Mouse (Mus musculus) mouse trophoblast stem cell (cell line): ENCODE data around the gene Prpf40a.

Experiments used
- in situ Hi-C, 2 experiments: fragments of 300-500 bp; cut with MseI, MboI; formaldehyde crosslinking; loops; 2 replicates in 1 of 2; 3 replicates in 1 of 2; pipeline ENCODE4 v1.15.1; 2025

Prpf40a gene

DNA sequence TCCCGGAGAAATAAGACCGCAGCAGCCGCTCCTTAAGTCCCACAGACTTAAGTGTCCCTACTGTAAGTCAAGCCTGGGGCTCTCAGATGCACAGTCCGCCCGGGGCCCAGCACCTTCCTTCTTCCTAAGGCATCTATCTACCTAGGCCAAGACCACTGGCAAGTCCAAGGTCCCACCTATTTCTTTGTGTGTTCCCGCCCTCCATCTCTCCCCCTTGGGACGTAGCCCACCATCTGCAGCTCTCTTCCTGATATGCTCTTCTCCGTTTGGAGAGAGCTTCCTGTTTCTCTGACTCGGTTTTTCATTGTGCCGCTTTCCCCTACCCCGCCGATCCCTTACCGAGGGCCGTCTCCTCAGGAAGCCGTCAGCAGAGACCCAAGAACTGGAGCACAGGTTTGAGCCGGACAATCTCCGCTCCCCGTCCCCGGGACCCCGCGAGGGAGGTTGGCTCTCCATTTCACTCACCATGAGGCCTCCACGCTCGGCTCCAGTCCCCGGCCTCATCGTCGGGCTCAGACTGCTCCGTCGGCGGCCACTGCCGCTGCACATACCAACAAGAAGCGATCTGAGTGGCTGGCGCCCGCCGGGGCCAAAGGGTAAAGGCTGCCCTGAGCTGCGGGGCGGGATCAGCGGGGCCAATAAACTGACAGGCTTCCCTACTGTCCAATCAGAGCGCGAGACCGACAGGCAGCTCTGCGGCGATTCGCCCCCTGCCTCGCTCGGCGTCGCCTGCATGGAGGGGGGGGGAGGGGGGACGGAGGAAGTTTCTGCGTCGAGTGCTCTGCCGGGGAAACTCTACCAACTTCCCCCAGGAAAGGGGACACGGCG lies at the start of gene Prpf40a:
TSS of gene Prpf40a (minus strand) at position 601 of the 828 bp plus-strand sequence.
- in situ Hi-C loops: no loop called here

DNA sequence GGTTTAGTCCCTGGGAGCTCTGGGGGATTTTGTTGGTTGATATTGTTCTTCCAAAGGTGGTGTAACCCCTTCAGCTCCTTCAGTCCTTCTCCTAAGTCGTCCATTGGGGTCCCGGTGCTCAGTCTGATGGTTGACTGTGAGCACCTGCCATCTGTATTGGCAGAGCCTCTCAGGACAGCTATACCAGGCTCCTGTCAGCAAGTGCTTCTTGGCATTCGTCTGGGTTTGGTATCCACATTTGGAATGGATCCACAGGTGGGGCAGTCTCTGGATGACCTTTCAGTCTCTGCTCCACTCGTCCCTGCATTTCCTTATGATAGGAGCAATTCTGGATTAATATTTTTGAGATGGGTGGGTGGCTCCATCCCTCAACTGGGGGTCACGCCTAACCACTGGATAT lies 31.2 kb upstream of the Prpf40a start:
- in situ Hi-C loops: no loop called here

DNA sequence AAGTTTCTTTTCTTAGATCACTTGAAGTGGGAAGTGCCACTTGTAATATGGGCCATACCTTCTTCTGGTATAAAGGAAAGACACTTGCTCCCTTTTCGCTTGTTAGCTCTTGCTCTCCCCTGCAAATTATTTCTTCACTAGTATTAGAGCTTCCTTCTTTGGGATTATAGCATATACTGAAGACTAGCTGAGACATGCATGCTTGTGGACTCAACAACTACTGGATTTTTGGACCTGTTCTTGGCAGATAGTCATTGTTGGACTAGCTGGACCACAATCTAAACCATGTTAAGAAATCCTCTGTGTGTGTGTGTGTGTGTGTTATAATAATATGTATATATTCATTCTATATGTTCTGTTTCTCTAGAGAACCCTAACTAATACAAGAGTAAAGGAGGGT lies 22.4 kb upstream of the Prpf40a start:
- in situ Hi-C loops: no loop called here

DNA sequence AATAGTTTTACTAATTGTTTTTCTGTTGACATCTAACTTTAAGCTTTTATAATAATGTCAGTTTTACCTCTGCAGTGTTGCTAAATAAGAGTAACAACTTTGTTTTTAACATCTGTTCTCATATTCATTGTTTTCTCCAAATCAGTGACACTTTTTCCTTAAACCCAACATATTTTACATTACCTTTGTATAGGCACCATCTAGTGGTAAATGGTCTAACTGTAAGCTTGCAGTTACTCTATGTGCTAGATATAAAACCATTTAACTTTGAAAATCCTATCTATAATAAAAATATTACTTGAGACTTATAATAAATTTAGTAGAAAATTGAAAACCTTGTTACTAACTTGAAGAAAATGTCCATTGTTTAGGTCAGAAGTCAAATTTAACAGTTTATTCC lies 15.7 kb upstream of the Prpf40a start:
- in situ Hi-C loops: no loop called here

DNA sequence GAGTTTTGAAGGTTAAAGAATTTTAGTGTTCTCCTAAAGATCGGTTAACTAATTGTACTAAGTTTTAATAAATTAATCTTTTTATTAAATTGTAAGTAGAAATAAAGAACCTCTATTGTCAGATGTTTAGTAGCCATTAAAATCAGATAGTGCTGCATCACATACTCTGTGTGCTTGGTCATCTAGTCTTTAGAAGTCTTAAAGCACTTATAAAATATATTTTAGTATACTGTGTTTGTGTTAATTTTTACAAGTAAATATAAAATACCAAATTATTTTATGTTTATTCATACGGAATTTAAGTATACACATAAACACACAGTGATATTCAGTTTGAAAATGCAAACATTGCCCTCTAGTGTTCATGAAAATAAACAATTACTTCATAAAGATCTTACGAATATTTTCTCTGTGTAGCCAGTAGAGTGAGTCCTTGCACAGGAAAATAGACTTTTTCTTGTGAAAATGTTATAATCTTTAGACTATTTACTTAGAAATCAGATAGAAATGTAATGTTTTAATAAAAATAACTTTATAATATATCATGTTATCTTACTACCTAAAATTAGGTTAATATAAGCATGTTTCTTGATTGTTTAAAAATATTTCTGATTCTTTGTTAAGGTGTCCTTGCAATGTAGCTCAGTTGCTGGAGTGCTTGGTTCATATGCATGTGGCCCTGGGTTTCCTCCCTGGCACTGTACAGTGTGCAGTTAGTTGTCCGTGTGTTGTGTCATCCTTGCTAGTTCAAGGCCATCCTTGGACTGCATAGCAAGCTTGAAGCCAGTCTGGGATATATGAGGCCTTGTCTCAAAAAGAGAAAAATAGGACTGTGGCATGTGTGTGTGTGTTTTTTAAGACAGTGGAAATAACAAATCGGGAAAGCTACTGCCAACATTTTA lies 13.5 kb upstream of the Prpf40a start:
- in situ Hi-C loops: no loop called here

DNA sequence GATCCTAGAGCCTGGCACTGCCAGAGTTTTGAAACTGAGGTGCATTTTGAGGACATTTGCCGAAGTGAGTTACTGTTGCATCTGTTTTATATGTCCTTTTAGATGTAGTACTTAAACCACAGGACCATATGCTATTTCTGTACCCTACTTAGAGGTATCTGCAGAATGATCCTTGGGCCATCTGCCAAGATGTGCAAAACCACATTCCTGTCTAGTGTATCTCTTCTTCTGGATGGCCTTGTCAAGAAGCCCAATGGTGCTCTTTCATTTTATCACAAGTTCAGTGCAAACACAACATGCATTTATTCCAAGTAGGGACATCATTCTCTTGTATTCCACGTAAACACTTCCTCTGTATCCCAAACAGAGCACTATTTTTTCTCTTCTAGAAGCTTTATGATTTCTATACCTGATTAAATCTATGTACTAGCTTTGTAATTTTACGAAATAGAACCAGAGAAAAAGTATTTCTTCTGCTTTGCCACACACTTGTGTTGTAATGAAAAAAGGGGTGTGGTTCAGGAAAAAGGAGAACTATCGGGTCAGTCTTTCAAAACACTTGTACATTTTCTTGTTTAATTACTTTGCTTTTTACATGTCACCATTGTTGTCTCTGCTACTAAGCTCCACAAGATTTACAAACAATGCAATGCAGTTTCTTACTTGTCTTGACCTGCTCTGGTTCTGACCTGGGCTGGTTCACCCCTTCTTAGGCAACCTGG lies 9.2 kb upstream of the Prpf40a start:
- in situ Hi-C loops: no loop called here

DNA sequence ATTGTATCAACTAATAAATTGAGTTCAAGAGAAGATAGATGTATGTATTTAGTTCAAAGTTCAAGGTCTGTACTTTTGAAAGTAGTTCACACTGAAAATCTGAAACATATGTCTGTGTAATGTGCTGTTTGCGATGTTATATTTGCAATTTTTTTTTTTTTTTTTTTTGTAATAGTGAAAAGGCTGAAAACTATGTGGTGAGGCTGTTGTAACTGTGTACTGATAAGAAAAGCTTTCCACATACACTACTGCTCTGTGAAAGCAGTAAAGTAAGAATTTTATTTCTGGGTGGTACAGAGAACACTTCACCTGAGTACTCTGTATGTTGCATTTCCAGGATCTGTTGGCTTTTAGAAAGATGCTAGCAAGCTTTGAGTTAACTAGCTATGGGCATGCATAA lies 8.1 kb upstream of the Prpf40a start:
- in situ Hi-C loops: no loop called here

DNA sequence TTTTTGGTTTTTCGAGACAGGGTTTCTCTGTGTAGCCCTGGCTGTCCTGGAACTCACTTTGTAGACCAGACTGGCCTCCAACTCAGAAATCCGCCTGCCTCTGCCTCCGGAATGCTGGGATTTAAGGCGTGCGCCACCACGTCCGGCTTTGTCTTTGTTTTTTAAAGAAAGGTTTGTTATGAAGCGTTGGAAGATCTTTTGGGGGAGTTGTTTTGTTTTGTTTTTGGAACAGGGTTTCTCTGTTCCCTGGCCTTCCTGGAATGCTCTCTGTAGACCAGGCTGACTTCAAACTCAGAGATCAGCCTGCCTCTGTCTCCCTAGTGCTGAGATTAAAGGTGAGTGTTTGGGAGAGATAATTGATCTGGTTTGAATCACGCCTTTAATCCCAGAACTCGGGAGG lies 5.3 kb upstream of the Prpf40a start:
- in situ Hi-C loops: no loop called here

DNA sequence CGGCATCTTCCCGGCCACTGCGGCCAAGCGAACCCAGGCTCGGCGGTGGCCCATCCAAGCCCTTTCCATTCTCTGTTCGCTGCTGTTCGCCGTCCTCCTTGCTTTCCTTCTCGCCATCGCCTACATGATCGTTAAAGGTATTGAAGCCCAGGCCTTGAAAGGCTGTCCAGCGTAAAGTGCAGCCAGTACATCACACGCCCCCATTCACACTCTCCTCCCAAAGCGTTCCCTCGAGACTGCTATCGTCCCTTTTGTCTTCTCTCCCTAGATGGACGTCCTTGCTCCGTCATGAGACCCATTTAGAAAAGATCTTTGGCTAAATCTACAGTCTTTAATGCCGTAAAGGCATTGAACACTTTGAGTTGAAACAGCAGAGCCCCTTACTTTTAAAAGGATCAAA lies 1.3 kb upstream of the Prpf40a start:
- in situ Hi-C loops: no loop called here

DNA sequence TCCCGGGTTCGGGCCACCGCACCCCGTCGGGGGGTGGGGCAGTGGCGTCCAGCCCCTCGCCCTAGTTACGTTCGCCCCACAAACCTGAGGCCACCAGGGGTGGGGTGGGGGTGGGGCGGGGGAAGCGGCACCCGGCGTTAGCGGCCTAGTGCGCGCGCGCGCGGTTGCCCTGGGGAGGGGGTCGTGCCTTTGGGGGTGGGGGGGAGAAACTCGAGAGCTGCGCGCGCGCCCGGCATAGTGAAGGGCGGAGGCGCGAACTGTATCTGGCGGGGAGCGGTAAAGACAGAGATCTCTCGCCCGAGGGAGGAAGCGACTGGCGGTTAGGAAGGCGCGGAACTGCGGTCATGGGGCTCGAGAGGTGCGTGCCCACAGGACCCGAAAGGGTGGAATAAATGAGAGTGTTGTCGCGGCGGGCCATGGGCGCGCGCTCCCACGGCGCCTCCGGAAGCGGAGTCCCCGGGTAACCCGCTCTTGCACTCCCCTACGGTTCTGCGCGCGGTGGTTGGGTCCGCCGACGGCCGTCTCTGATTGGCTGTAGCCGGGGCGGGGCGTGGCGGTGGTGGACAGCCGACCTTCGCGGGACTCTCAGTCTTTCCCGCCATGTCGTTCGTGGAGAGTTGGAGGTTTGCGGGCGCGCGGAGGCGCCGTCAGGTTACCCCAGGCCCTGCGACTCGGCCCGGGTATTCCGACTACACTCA lies 588 bp upstream of the Prpf40a start, which contains the start of gene Arl6ip6:
TSS of gene Arl6ip6 (plus strand) at position 204 of the 698 bp plus-strand sequence.
- in situ Hi-C loops: no loop called here

DNA sequence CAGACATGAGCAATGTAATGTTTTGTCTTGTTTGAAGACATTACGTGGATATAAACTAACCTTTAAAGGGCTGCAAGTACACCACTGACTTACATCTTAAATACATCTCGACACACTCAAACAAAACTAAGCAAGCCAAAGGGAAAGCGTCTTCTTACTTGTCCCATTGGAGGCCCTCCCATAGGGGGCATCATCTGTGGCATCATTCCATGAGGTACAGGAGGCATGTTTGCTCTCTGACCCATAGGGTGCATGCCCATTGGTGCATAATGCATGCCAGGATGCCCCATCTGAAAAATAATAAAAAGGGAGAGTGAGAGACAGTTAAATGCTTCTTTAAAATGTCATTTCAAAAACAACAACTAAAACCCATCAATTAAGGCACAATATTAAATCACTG lies 1.3 kb downstream of the Prpf40a start:
- in situ Hi-C loops: no loop called here

DNA sequence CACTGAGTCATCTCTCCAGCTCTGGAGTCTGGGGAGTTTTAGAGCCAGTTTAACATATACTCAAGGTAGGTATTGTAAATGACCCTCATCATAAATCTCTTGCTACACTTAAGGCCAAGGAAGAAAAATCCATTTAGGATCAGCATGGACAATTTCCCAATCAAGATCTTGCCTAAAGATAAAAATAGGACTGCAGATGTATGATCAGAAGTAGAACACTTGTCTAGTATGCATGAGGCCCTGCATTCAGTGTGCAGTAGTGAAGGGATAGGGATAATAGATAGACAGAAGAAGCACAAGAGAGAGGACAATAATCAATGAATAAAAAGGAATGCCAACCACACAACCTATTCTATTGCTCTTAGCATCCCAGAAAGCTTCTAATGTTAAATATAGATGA lies 11.2 kb downstream of the Prpf40a start:
- in situ Hi-C loops: no loop called here

DNA sequence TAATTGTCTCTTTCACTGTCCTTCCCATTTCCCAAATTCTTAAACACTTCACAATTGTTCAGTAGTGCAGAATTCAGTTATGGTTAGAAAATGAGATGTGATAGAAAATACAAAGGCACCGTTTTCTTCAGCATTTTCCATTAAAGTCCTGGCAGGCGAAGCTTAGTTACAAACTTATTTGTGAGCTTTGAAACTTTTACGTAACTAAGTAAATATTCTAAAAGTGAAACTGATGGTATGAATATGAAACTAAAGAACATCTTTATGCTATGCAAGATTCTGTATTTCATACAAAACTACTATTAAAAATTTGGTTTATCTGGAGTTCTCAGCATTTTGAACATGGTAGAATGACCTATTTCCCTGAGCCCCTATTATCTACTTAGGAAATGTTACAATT lies 12.1 kb downstream of the Prpf40a start:
- in situ Hi-C loops: no loop called here

DNA sequence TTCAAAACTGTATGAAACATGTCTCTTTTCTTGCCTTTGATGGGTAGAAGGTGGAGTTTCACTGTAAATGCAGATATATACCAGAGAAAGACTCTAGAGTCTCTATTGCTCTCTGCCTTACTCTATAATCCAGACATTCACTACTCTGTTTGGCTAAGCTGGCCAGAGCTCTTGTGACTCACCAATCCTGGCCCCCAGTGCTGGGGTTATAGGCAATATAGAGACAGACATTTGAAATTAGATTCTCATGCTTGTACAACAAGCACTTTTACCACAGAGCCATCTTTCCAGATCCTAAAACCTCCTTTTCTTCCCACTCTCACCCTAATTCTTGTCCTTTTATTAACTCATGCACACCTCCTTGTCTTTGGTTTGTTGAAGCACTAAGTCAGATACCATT lies 17.1 kb downstream of the Prpf40a start:
- in situ Hi-C loops: loop anchor here in 1 of 2 experiments (25.0 kb wide), 1 partner anchor 1087 kb away; no protein-coding TSS in a partner anchor

DNA sequence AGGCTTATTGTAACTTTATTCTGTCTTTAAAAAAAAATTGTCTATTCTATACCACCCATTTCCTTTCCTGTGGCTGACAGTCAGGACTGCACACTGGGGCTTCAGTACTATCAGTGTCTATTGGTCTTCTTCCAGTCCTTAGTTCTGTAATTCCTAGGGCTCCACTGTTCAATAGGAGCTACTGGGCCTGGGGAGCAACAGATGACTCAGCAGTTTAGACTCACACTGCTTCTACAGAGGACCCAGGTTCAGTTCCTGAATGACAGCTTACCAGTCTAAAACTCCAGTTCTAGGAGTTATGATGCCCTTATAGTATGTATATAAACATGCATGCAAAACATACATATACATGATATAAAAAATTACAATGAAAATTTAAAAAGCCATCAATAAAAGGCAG lies 44.2 kb downstream of the Prpf40a start:
- in situ Hi-C loops: no loop called here

DNA sequence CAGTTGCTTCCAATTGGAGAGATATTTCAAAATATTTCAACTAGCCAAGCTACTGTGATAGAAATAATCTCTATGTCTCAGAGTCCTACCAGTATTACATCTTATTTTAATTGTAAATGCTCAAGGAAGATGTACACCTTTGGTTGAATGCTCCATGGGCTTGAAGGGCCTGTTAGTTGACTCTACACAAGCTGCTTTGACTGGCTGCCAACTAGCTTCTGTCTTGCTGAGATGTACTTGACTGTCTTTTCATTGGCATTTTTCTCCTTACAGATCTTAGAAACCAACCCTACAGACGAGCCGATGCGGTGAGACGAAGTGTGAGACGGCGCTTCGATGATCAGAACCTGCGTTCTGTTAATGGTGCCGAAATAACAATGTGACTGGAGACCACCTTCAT lies 59.5 kb downstream of the Prpf40a start:
- in situ Hi-C loops: no loop called here

DNA sequence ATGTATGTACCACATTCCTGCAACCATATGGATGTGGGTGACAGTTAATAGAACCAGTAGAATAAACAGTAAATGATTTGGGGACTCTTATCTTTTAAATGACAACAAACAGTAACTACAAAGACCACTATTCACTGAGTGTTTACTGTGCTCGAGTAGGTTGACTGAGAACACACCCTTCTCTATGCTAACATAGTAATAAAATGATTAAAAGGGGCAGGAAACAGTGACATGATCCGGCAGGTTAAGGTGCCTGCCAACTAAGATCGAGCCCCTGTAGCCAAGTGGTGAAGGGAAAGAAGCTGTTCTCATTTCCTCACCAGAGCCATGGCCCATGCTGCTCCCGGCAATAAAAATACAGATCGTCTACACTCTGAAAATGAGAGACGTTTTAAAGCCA lies 62.0 kb downstream of the Prpf40a start:
- in situ Hi-C loops: no loop called here

DNA sequence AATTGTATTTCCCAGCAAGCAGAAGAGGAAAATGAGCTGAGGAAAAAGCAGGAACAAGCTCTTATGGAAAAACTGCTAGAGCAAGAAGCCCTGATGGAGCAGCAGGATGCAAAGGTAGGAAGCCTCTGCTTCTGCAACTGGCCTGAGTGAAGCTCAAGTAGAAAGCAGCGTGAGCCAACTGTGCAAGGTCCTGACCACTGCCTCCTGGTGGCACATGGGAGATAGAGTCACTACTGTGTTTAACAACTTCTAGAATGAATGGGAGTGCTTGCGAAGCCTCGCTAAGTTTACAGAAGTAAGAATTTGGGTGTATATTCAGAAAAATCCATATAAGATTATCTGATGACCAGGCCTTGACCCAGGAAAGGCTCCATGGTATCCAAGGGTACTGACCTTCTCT lies 65.1 kb downstream of the Prpf40a start:
- in situ Hi-C loops: no loop called here

DNA sequence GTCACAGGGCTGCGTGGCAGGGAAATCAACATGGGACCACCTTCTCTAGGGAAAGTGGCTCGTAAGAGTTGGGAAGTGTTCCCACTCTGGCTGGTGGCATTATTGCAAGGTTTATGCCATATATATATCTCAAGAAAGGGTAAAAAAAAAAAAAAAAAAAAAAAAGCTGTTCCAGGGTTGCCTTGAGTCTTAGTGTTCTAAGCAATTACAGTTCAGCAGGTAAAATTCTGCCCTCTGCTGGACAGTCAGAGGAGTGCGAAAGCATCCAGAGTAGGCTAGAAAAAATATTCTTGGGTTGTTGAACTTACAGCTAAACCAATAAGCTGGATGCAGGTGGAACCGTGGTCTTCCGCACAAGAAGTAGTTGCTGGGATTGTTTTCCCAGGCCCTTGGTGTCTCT lies 69.3 kb downstream of the Prpf40a start:
- in situ Hi-C loops: no loop called here

DNA sequence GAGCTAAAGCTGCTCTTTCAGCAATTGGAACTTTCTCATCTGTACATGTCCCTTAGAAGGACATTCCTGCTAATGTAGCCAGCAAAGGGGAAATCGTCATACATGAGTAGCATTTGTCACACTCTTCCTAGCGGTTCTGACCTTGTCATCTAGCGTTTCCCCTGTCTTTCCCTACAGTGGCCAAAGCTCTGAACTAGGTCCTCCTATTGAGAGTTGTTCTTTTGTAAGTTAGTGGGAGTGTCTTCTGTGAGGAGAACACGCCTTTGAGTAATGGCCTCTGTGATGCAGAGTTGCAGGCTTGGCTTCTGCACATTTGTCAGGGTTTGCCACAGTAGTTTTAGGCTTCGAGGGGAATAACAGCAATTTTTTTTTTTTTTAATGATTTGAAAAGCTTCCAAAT lies 82.5 kb downstream of the Prpf40a start:
- in situ Hi-C loops: no loop called here

DNA sequence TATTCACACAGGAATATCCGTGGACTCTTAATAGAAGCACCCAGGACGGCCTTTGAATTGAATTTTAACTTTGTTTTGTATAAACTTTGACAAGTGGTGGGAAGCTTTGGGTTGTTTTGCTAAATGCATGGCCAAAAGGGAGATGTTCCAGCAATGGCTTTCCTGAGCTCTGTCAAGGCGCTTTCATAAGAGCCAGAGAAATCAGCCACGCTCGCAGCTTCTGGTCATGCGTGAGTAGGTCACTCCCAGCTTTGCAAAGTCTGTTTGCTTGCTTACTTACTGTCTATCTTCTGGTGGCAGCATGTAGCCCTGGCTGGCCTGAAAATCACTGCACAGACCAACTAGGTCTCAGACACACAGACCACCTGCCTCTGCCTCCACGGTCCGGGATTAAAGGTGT lies 84.6 kb downstream of the Prpf40a start:
- in situ Hi-C loops: no loop called here
